Mouse (Mus musculus): ENCODE data around the gene Pakap. TPM values are rescaled to one million over a fixed set of nuclear protein-coding genes. Genes with fewer than 3 reads are reported as not detected.
"Not testable (repeated sequence)": the region's sequence is repeated elsewhere in the genome, so short reads cannot be mapped to it uniquely, and the experiment has no call there.

The Pakap gene
- polyA plus RNA-seq, 1 experiment from 2014 or later, result 5.1 TPM

GRCm38 (mm10) chr4:57885186-57885585 lies 317.2 kb downstream of the Pakap start:
- Histone ChIP-seq H3K4me1 (replicated peaks; ENCODE audit: control insufficient read depth, insufficient read depth, low read length) (peaks cover 3% of the 10 kb centered on the region; the same call in 1 of the 2 replicates), H3K27ac (ENCODE audit: low read depth, low read length) (no peak overlapping the region), H3K4me3 (ENCODE audit: low read depth, low read length) (no peak overlapping the region), H3K4me2 (no peak overlapping the region), H3K27me3 (replicated peaks; ENCODE audit: control insufficient read depth, insufficient read depth, low read length) (no peaks in the 10 kb centered on the region), H3K9me3 (ENCODE audit: control insufficient read depth, low read length) (no peaks in the 10 kb centered on the region), H3K9ac (ENCODE audit: low read depth, low read length) (no peak overlapping the region), H3K36me3 (ENCODE audit: control insufficient read depth, insufficient read depth, low read length) (no peaks in the 10 kb centered on the region)
- WGBS, result 67% methylated on average over 2 of the region's 2 CpGs
- no peak for DNase-seq (ENCODE audit: low spot score)
- no peak for ATAC-seq (replicated peaks; ENCODE audit: low FRiP score)

GRCm38 (mm10) chr4:57886066-57886887 lies 318.3 kb downstream of the Pakap start:
- no peaks in the 10 kb centered on the region for H3K36me3 ChIP-seq (ENCODE audit: control insufficient read depth, insufficient read depth, low read length)
- H3K27me3 ChIP-seq (replicated peaks; ENCODE audit: control insufficient read depth, insufficient read depth, low read length), result no peaks in the 10 kb centered on the region
- H3K4me3 ChIP-seq (ENCODE audit: low read depth, low read length), result no peak overlapping the region
- WGBS, result 58% methylated on average over 11 of the region's 11 CpGs
- DNase-seq (ENCODE audit: low spot score), result no peak
- no peak overlapping the region for H3K27ac ChIP-seq (ENCODE audit: low read depth, low read length)
- H3K9ac ChIP-seq (ENCODE audit: low read depth, low read length), result no peak overlapping the region
- H3K9me3 ChIP-seq (ENCODE audit: control insufficient read depth, low read length), result no peaks in the 10 kb centered on the region
- no peak for ATAC-seq (replicated peaks; ENCODE audit: low FRiP score)
- H3K4me1 ChIP-seq (replicated peaks; ENCODE audit: control insufficient read depth, insufficient read depth, low read length), result peaks cover 3% of the 10 kb centered on the region; the same call in 1 of the 2 replicates
- H3K4me2 ChIP-seq, result no peak overlapping the region

- peaks cover 3% of the 10 kb centered on the region; the same call in 1 of the 2 replicates for H3K4me1 ChIP-seq (replicated peaks; ENCODE audit: control insufficient read depth, insufficient read depth, low read length)
- DNase-seq (ENCODE audit: low spot score), result no peak
- no peaks in the 10 kb centered on the region for H3K9me3 ChIP-seq (ENCODE audit: control insufficient read depth, low read length)
- H3K36me3 ChIP-seq (ENCODE audit: control insufficient read depth, insufficient read depth, low read length), result no peaks in the 10 kb centered on the region
- H3K4me2 ChIP-seq, result no peak overlapping the region
- no peak overlapping the region for H3K27ac ChIP-seq (ENCODE audit: low read depth, low read length)
- 88% methylated on average over 3 of the region's 3 CpGs for WGBS
- H3K4me3 ChIP-seq (ENCODE audit: low read depth, low read length), result no peak overlapping the region
- ATAC-seq (replicated peaks; ENCODE audit: low FRiP score), result no peak
- H3K9ac ChIP-seq (ENCODE audit: low read depth, low read length), result no peak overlapping the region
- H3K27me3 ChIP-seq (replicated peaks; ENCODE audit: control insufficient read depth, insufficient read depth, low read length), result no peaks in the 10 kb centered on the region
Observed at GRCm38 (mm10) chr4:57886888-57887230, 318.9 kb downstream of the Pakap start.

GRCm38 (mm10) chr4:57888246-57888645 lies 320.3 kb downstream of the Pakap start:
- ATAC-seq (replicated peaks; ENCODE audit: low FRiP score), result no peak
- Histone ChIP-seq H3K9ac (ENCODE audit: low read depth, low read length) (no peak overlapping the region), H3K27ac (ENCODE audit: low read depth, low read length) (no peak overlapping the region), H3K4me2 (no peak overlapping the region), H3K9me3 (ENCODE audit: control insufficient read depth, low read length) (no peaks in the 10 kb centered on the region), H3K4me3 (ENCODE audit: low read depth, low read length) (no peak overlapping the region), H3K4me1 (replicated peaks; ENCODE audit: control insufficient read depth, insufficient read depth, low read length) (peaks cover 3% of the 10 kb centered on the region; the same call in 1 of the 2 replicates), H3K27me3 (replicated peaks; ENCODE audit: control insufficient read depth, insufficient read depth, low read length) (no peaks in the 10 kb centered on the region), H3K36me3 (ENCODE audit: control insufficient read depth, insufficient read depth, low read length) (no peaks in the 10 kb centered on the region)
- 87% methylated on average over 2 of the region's 2 CpGs for WGBS
- no peak for DNase-seq (ENCODE audit: low spot score)

- H3K4me3 ChIP-seq (ENCODE audit: low read depth, low read length); H3K9me3 ChIP-seq (ENCODE audit: control insufficient read depth, low read length); H3K36me3 ChIP-seq (ENCODE audit: control insufficient read depth, insufficient read depth, low read length); H3K27me3 ChIP-seq (replicated peaks; ENCODE audit: control insufficient read depth, insufficient read depth, low read length); ATAC-seq (replicated peaks; ENCODE audit: low FRiP score); DNase-seq (ENCODE audit: low spot score); H3K27ac ChIP-seq (ENCODE audit: low read depth, low read length); H3K4me1 ChIP-seq (replicated peaks; ENCODE audit: control insufficient read depth, insufficient read depth, low read length); H3K9ac ChIP-seq (ENCODE audit: low read depth, low read length); H3K4me2 ChIP-seq: not testable (repeated sequence)
- WGBS, result 82% methylated on average over 1 of the region's 1 CpGs
Observed at GRCm38 (mm10) chr4:57888978-57889377, 321.0 kb downstream of the Pakap start.

GRCm38 (mm10) chr4:57889773-57890172 lies 321.8 kb downstream of the Pakap start:
- WGBS, result 88% methylated on average over 8 of the region's 8 CpGs
- no peak for DNase-seq (ENCODE audit: low spot score)
- Histone ChIP-seq H3K4me2 (no peak overlapping the region), H3K4me3 (ENCODE audit: low read depth, low read length) (no peak overlapping the region), H3K4me1 (replicated peaks; ENCODE audit: control insufficient read depth, insufficient read depth, low read length) (peaks cover 3% of the 10 kb centered on the region; the same call in 1 of the 2 replicates), H3K27ac (ENCODE audit: low read depth, low read length) (no peak overlapping the region), H3K36me3 (ENCODE audit: control insufficient read depth, insufficient read depth, low read length) (no peaks in the 10 kb centered on the region), H3K9ac (ENCODE audit: low read depth, low read length) (no peak overlapping the region), H3K27me3 (replicated peaks; ENCODE audit: control insufficient read depth, insufficient read depth, low read length) (no peaks in the 10 kb centered on the region), H3K9me3 (ENCODE audit: control insufficient read depth, low read length) (no peaks in the 10 kb centered on the region)
- no peak for ATAC-seq (replicated peaks; ENCODE audit: low FRiP score)

- no peaks in the 10 kb centered on the region for H3K9me3 ChIP-seq (ENCODE audit: control insufficient read depth, low read length)
- no peaks in the 10 kb centered on the region for H3K36me3 ChIP-seq (ENCODE audit: control insufficient read depth, insufficient read depth, low read length)
- no peak for ATAC-seq (replicated peaks; ENCODE audit: low FRiP score)
- WGBS, result 86% methylated on average over 10 of the region's 10 CpGs
- H3K4me1 ChIP-seq (replicated peaks; ENCODE audit: control insufficient read depth, insufficient read depth, low read length), result no peaks in the 10 kb centered on the region
- H3K4me2 ChIP-seq, result no peak overlapping the region
- H3K27me3 ChIP-seq (replicated peaks; ENCODE audit: control insufficient read depth, insufficient read depth, low read length), result no peaks in the 10 kb centered on the region
- H3K9ac ChIP-seq (ENCODE audit: low read depth, low read length), result no peak overlapping the region
- no peak overlapping the region for H3K4me3 ChIP-seq (ENCODE audit: low read depth, low read length)
- no peak overlapping the region for H3K27ac ChIP-seq (ENCODE audit: low read depth, low read length)
- no peak for DNase-seq (ENCODE audit: low spot score)
Observed at GRCm38 (mm10) chr4:57892001-57892586, 324.1 kb downstream of the Pakap start.

- no peak overlapping the region for H3K9ac ChIP-seq (ENCODE audit: low read depth, low read length)
- no peaks in the 10 kb centered on the region for H3K9me3 ChIP-seq (ENCODE audit: control insufficient read depth, low read length)
- H3K36me3 ChIP-seq (ENCODE audit: control insufficient read depth, insufficient read depth, low read length), result no peaks in the 10 kb centered on the region
- H3K4me2 ChIP-seq, result no peak overlapping the region
- no peaks in the 10 kb centered on the region for H3K4me1 ChIP-seq (replicated peaks; ENCODE audit: control insufficient read depth, insufficient read depth, low read length)
- H3K27me3 ChIP-seq (replicated peaks; ENCODE audit: control insufficient read depth, insufficient read depth, low read length), result no peaks in the 10 kb centered on the region
- ATAC-seq (replicated peaks; ENCODE audit: low FRiP score) (no peak), DNase-seq (ENCODE audit: low spot score) (no peak)
- WGBS, result 56% methylated on average over 5 of the region's 5 CpGs
- H3K27ac ChIP-seq (ENCODE audit: low read depth, low read length), result no peak overlapping the region
- H3K4me3 ChIP-seq (ENCODE audit: low read depth, low read length), result no peak overlapping the region
Observed at GRCm38 (mm10) chr4:57895140-57895539, 327.2 kb downstream of the Pakap start.

GRCm38 (mm10) chr4:57895902-57896301 lies 327.9 kb downstream of the Pakap start:
- no peak overlapping the region for H3K27ac ChIP-seq (ENCODE audit: low read depth, low read length)
- no peaks in the 10 kb centered on the region for H3K36me3 ChIP-seq (ENCODE audit: control insufficient read depth, insufficient read depth, low read length)
- no peak overlapping the region for H3K4me3 ChIP-seq (ENCODE audit: low read depth, low read length)
- no peaks in the 10 kb centered on the region for H3K4me1 ChIP-seq (replicated peaks; ENCODE audit: control insufficient read depth, insufficient read depth, low read length)
- no peaks in the 10 kb centered on the region for H3K9me3 ChIP-seq (ENCODE audit: control insufficient read depth, low read length)
- ATAC-seq (replicated peaks; ENCODE audit: low FRiP score) (no peak), DNase-seq (ENCODE audit: low spot score) (no peak)
- H3K9ac ChIP-seq (ENCODE audit: low read depth, low read length), result no peak overlapping the region
- WGBS, result 58% methylated on average over 6 of the region's 6 CpGs
- no peak overlapping the region for H3K4me2 ChIP-seq
- H3K27me3 ChIP-seq (replicated peaks; ENCODE audit: control insufficient read depth, insufficient read depth, low read length), result no peaks in the 10 kb centered on the region
